Mouse (Mus musculus) adrenal gland, adult 10 weeks (tissue): ENCODE measurements around the gene Tmem229b. TPM values are rescaled to one million over a fixed set of nuclear protein-coding genes. Genes with fewer than 3 reads are reported as not detected.

Experiments used
- polyA plus RNA-seq: library from polyadenylated mRNA; stranded (reverse); fragments of 350-450 nt; fragmentation: Illumina TruSeq; extraction: RNeasy Lipid Tissue Mini Kit (QIAGEN cat#74804); gene quantifications from one replicate; pipeline ENCODE4 v1.2.3, GENCODE M21; 2014; ENCODE audit warnings: low read depth, low replicate concordance

Tmem229b gene
- 2.2 TPM for polyA plus RNA-seq

DNA sequence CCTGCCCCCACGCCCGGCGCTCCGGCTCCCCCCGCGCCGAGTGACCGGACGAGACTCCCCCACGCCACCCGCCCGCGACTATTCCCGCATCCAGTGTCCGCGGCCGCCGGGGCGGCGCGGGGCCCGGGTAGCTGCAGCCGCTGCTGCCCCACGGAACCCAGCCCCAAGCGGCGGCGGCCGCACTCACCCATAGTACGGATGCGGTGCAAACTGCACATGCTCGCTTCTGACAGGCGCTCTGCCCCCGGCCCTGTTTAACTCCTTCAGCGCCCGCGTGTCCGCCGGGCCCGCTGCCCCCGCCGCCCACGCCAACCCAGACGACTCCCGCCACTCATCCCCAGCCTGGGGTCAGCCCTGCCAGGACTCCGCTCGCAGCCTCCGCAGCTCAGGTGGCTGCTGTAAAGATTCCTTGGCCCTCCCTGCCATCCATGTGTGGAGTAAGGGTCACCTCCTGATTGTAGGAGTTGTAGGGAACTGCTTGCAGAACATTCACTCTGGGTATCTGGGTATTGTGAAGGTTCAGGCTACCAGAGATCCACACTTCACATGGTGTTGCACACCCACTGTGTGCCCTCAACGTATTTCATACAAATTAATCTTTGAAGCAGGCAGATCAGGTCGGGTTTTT lies at the start of gene Tmem229b:
TSS of gene Tmem229b (minus strand) at position 502 of the 628 bp plus-strand sequence.

GRCm38 (mm10) chr12:79028911-79029861 lies 21.8 kb upstream of the Tmem229b start, which contains the start of gene Plekhh1:
Gene Plekhh1, plus strand, starts transcription at chr12:79029163.

Other genes starting within 250 kb of the Tmem229b start
- 134 TPM for gene Atp6v1d, start 146.0 kb downstream of the Tmem229b start, polyA plus RNA-seq
- 149 TPM for gene Eif2s1, start 145.8 kb downstream of the Tmem229b start, polyA plus RNA-seq
- not detected for gene Plek2, start 100.7 kb downstream of the Tmem229b start, polyA plus RNA-seq
- 3.1 TPM for gene Plekhh1, start 21.5 kb upstream of the Tmem229b start, polyA plus RNA-seq
- 28.5 TPM for gene Pigh, start 82.0 kb upstream of the Tmem229b start, polyA plus RNA-seq
- gene Arg2, start 123.2 kb upstream of the Tmem229b start, polyA plus RNA-seq: not detected
- gene Vti1b, start 165.0 kb upstream of the Tmem229b start, polyA plus RNA-seq: 126 TPM
- gene Rdh11, start 184.7 kb upstream of the Tmem229b start, polyA plus RNA-seq: 43.8 TPM
- gene Rdh12, start 201.3 kb upstream of the Tmem229b start, polyA plus RNA-seq: 1.2 TPM